Mouse (Mus musculus): ENCODE measurements around the gene Ush1g.
A peak's percentile ranks its signal among the peaks of the same experiment; 100 is the strongest.

Ush1g gene

GRCm38 (mm10) chr11:115321906-115322693 is at the start of gene Ush1g:
Ush1g (minus strand) TSS chr11:115322041.
- DNase-seq (ENCODE audit: low spot score in 2 of 2): no peak

- no peak for DNase-seq (ENCODE audit: low spot score in 2 of 2)
These were observed 49.5 kb upstream of the Ush1g start for GRCm38 (mm10) chr11:115371354-115371753.

GRCm38 (mm10) chr11:115370368-115370767 is 48.5 kb upstream of the Ush1g start:
- no peak for DNase-seq (ENCODE audit: low spot score in 2 of 2)

GRCm38 (mm10) chr11:115367395-115367944 is 45.6 kb upstream of the Ush1g start, which contains the start of gene Hid1:
Hid1 (minus strand) TSS chr11:115367756.
- DNase-seq (ENCODE audit: low spot score in 2 of 2): peak; percentile 72 to 82

GRCm38 (mm10) chr11:115366706-115367394 is 45.0 kb upstream of the Ush1g start:
- peak; percentile 59 to 62 for DNase-seq (ENCODE audit: low spot score in 2 of 2)

- DNase-seq (ENCODE audit: low spot score in 2 of 2): no peak
These were observed 44.3 kb upstream of the Ush1g start for GRCm38 (mm10) chr11:115366039-115366705.

- no peak for DNase-seq (ENCODE audit: low spot score in 2 of 2)
These were observed 42.3 kb upstream of the Ush1g start for GRCm38 (mm10) chr11:115364136-115364535.

- DNase-seq (ENCODE audit: low spot score in 2 of 2): no peak
These were observed 37.9 kb upstream of the Ush1g start for GRCm38 (mm10) chr11:115359726-115360125.

- no peak for DNase-seq (ENCODE audit: low spot score in 2 of 2)
These were observed 37.5 kb upstream of the Ush1g start for GRCm38 (mm10) chr11:115359293-115359692.

GRCm38 (mm10) chr11:115358468-115358867 is 36.6 kb upstream of the Ush1g start:
- peak in 1 of 2 experiments; percentile 63 for DNase-seq (ENCODE audit: low spot score in 2 of 2)

GRCm38 (mm10) chr11:115354183-115354582 is 32.3 kb upstream of the Ush1g start:
- DNase-seq (ENCODE audit: low spot score in 2 of 2): peak in 1 of 2 experiments; percentile 67

- no peak for DNase-seq (ENCODE audit: low spot score in 2 of 2)
These were observed 31.5 kb upstream of the Ush1g start for GRCm38 (mm10) chr11:115353375-115353774.

GRCm38 (mm10) chr11:115349976-115350375 is 28.1 kb upstream of the Ush1g start:
- DNase-seq (ENCODE audit: low spot score in 2 of 2): no peak

- DNase-seq (ENCODE audit: low spot score in 2 of 2): no peak
These were observed 26.9 kb upstream of the Ush1g start for GRCm38 (mm10) chr11:115348681-115349248.

GRCm38 (mm10) chr11:115345515-115345914 is 23.7 kb upstream of the Ush1g start:
- DNase-seq (ENCODE audit: low spot score in 2 of 2): no peak

GRCm38 (mm10) chr11:115344967-115345366 is 23.1 kb upstream of the Ush1g start:
- DNase-seq (ENCODE audit: low spot score in 2 of 2): no peak

- no peak for DNase-seq (ENCODE audit: low spot score in 2 of 2)
These were observed 20.0 kb upstream of the Ush1g start for GRCm38 (mm10) chr11:115341866-115342265.

- no peak for DNase-seq (ENCODE audit: low spot score in 2 of 2)
These were observed 19.4 kb upstream of the Ush1g start for GRCm38 (mm10) chr11:115341246-115341645.

- no peak for DNase-seq (ENCODE audit: low spot score in 2 of 2)
These were observed 16.0 kb upstream of the Ush1g start for GRCm38 (mm10) chr11:115337826-115338225.

- no peak for DNase-seq (ENCODE audit: low spot score in 2 of 2)
These were observed 15.5 kb upstream of the Ush1g start for GRCm38 (mm10) chr11:115337350-115337749.

GRCm38 (mm10) chr11:115336115-115336514 is 14.3 kb upstream of the Ush1g start:
- DNase-seq (ENCODE audit: low spot score in 2 of 2): no peak

- no peak for DNase-seq (ENCODE audit: low spot score in 2 of 2)
These were observed 13.4 kb upstream of the Ush1g start for GRCm38 (mm10) chr11:115335223-115335622.

All from frontal cortex, postnatal 10 days (tissue).